Mouse (Mus musculus) naive thymus-derived CD4-positive, alpha-beta T cell, adult 2 months (primary cell): ENCODE results near the gene Vamp3.
"Not testable (repeated sequence)": the region's sequence is repeated elsewhere in the genome, so short reads cannot be mapped to it uniquely, and the experiment has no call there.

ENCODE experiments used
- DNase-seq: peaks from one replicate; pipeline ENCODE4 v3.0.0-alpha.2; 2011; ENCODE audit warnings: low read depth

Vamp3 gene

DNA sequence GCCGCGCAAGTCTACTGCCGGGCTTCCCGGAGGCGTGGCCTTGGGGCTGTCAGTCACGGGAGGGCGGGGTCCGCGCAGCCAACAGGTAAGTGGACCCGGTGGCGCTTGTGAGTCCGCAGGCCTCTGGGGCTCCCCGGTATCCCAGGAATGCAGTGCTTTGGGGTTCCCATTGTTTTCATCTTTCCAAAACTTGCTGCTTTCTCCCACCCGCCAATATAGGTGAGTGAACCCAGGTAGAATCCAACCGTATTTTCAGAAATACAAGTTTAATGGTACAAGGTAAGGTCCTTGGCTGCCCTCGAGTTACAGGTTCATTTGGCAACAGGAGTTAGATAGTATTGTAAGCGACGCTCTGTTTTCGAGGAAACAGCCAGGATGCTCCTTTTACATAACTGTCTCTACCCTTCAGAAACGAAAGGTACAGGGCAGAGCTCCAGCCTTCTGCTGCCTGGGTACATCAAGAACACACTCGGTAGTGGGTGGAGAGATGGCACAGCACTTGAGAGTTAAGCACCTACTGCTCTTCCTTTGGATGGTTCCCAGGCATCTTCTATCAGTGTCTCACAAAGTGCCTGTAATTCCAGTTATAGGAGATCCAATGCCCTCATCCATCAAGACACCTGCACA lies 12.7 kb downstream of the Vamp3 start:
- DNase-seq = no peak

DNA sequence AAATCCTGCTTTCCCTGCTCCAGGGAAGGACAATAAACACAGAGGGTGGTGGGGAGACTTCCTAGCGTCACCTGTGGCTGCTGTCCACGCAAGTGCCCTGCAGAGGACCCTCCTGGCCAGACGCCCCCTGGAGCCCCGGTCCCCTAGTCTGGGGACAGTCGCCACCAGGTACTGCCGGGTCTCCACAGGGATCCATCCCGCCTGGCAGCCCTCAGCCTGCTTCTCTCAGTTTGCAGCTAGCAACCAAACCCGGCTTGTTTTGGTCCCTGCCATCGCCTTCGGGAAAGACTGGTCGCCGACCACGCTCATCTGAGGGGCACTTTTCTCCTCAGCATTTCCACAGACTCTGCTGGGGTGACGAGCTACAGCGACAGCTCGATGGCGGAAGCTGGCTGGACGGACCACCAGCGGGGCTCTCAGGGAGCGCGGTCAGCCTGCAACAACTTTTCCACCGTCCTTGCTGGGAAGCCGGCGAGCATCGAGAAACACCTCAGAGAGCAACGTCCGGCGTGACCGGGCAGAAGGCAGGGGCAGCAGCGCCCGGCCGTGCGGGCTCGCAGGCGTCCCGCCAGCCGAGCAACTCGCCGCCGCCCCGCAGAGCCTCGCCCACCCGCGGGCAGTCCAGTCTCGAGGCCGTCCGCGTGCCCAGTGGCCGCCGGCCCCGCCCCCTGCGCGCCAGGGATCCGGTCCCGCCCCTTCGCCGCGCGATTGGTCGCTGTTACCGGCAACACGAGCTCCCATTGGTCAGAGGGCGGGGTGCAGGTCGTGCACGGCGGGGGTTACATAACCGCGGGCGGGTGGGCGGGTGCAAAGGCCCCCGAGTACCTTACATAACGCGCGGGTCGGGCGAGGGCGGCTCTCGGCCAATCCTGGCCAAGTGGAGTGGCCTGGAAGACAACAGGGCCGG lies 13.5 kb downstream of the Vamp3 start, which contains the start of gene Per3:
Gene Per3 (minus strand): TSS at position 629 of the 907 bp plus-strand sequence.
- DNase-seq = peak; percentile 90

DNA sequence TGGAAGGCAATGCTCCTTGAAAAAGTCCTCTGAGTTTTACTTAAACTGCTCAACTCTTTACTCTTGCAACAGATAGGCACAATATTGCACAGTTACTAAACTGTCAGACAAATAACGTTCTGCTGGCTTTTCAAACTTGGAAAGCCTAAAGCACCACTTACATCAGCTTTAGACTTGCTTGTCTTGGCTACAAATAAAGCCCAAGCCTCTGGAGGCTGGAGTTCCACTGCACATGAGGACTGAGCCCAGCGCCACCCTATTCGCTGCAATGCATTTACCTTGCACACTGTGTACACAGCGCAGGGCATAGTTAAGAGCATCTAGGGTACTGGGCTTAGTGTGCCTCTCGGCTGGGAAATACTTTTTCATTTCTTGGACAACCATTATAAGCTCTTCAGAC lies 14.5 kb downstream of the Vamp3 start:
- DNase-seq = no peak

DNA sequence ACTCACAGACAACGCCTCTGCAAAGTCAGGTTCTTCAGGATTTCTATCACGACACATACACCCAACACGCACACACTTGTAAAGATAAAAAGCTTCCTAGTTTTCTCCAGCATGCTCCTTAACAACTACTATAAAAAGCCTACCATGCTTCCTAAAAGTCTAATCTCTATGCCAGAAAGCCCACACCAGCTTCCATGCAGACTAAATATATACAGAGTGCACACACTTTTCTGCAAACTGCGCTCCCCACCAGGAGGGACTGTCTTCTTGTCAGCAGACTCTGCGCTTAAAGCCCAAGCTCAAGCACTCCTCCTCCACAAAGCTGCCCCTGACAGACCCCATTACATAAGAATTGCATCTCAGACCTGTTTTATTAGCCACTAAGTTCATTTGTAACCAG lies 16.3 kb downstream of the Vamp3 start:
- no peak for DNase-seq

DNA sequence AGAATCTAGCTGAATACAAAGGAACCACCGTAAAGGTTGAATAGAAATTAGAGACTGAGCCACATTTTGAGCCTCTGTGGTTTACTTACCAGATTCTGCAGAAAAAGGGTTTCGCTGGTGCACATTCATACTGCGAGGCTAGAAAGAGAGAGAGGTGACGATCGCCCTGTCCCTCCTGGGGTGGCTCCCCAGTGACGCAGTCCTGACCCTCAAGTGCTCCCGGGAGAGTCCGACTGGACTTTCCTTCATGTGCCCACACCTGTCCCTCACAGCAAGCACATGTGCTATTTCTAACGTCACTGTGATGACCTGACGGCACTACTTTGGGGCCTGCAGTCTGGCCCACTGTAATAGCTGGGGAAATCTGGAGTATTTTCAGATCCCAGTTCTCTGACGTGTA lies 20.0 kb downstream of the Vamp3 start:
- no peak for DNase-seq

DNA sequence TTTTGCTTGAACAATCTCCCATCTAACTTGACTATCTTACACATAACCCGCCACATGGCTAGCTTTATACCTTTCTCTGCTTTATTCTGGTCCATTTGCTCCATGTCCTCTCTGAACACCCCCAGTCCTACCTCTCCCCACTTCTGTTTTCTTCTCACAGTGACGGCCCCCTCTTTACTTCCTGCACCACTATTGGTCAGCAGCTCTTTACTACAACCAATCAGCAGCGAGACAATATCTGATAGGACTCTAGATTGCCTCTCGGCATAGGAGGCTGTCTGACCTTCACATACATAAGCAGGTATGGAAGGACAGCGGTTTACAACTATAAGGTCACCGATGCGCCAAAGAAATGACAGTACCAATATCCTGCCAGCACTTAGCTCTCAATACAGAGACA lies 21.2 kb downstream of the Vamp3 start:
- DNase-seq = no peak

DNA sequence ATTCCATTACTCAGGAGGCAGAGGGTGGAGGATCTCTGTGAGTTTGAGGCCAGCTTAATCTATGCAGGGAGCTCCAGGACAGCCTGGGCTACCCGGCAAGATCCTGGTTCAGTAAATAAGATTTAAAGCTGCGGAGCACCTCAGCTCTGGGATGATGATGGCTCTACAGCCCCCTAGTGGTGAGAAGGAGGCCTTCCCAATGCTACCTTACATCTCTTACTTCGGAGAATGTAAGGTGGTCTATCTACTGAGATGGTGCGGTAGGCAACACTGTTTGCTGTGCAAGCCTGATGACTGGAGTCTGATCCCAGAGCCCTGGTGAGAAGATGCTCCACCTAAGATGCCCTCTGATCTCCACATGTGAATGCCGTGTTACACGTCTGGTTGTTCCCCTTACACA lies 30.8 kb downstream of the Vamp3 start:
- peak; percentile 51 for DNase-seq

DNA sequence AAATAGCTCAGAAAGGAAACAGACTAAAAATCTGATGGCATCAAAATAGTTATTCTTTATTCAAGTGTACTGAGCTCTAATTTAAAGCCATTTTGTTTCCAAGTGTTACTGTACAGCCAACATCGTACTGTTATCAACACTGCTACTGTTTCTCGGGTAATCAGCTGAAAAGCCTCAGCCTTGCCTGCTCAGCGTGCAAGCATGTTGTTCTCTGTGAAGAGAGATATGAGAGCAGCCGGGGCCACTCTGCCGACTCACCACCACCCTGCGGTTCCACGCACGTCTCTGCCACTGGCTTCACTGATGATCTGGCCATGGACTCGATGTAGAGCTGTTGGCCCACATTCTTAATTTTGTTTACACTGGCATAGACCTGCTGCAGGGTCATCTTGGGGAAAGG lies 33.6 kb downstream of the Vamp3 start:
- no peak for DNase-seq

DNA sequence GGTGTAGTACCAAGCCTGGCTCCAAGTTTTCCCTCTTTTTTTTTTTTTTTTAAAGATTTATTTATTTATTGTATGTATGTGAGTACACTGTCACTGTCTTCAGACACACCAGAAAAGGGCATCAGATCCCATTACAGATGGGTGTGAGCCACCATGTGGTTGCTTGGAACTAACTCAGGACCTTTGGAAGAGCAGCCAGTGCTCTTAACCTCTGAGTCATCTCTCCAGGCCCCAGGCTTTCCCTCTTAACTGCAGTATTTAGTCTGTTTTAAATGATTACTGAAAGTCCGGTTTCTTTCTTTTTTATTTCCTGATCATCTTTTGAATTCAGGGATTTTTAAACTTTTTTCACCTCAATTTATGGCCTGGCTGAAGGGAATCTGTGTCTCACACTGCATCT lies 40.4 kb downstream of the Vamp3 start:
- DNase-seq = not testable (repeated sequence)

DNA sequence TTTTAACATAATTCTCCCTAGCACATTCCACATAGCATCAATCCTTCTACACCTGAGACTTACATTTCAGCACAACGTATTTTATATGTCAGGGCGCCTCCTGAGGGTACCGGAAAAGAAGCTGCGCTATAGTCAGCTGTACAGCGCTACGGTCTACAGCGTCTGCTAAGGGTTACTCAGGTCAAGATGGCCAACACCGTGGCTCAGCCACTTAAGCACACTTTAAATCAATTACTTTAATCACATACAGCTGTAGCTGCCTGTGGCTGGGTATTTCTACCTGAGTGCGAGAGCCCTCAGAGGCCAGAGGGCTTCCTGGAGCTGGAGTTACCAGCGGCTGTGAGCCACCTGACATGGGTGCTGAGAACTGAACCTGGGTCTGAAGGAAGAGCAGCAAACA lies 41.8 kb downstream of the Vamp3 start:
- no peak for DNase-seq

DNA sequence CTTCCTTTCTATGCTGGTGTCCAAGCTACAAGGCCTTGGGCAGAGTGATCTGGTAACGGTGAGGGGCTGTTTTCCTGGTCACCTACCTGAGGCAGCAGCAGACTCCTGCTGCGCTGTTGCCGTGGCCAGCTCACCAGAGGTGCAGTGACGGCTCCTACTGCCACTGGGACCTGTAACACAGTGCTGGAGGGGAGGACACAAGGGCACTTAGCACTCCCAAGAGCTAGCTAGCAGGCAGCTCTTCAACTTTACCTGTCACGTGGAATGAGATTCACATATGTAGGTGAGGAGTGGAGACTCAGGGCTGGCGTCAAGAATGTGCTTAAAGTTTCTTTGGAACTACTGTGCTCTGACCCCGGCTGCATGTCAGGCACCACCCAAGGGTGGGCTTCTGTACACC lies 47.4 kb downstream of the Vamp3 start:
- no peak for DNase-seq

DNA sequence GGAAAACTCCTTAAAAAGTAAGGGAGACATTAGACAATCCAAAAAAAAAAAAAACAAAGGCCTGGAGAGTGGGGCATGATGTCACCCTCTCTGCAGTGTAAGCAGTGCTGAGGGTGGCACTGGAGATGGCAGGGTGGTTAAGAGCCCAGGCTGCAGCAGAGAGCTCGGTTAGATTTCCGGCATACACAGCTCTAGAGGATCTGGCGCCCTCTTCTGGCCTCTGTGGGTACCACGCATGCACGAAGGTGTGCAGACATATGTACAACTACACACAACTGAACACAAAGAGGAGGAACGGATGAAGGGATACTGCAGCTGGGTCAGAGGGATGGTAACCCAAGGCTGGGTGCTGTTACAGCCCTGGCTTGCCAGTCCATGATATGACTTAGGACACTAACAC lies 50.8 kb downstream of the Vamp3 start:
- DNase-seq = peak; percentile 50

DNA sequence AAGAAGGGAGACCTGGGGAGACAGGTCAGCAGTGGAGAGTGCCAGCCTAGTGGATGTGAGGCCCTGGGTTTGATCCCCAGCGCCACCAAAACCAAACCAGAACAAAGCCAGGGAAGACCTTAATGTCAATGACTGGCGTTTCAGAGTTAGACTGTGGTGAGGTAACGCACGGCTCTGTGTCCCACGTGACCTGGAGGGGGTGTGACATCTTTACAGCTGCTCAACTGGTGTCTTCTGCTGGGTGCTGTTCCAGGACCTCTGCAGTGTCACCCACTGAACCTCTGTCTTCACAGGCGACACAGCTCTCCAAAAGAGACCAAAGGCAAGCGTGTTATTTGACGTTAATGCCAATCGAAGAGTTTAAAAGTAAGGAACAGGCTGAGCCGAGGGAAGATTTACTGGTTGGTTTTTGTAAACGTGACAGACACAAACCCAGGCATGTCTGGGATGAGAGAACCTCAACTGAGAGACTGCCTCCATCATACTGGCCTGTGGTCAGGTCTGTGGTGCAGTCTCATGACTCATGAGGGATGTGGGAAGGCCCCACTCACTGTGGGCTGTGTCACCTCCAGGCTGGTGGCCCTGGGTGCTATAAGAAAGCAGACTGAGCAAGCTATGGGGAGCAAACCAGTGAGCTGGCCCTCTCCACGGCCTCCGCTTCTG lies 52.0 kb downstream of the Vamp3 start:
- DNase-seq = peak; percentile 9

DNA sequence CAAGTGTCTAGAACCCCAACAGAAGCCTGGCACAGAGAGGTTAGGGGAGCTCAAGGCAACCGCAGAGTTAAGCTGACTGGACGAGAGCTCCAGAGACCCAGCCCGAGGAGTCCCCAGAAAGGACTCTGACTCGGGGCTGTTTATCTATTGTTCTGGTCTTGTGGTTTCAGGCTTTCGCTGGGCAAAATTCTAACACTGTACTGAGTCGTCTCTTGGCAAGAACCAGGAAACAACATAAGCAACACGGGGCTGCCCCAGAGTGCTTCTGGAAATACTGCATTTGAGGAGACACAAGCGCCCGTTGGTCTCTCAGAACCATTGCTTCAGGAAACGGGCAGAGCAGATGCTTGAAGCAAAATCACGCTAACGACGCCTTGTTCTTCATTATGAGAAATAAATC lies 56.4 kb downstream of the Vamp3 start:
- DNase-seq = no peak

DNA sequence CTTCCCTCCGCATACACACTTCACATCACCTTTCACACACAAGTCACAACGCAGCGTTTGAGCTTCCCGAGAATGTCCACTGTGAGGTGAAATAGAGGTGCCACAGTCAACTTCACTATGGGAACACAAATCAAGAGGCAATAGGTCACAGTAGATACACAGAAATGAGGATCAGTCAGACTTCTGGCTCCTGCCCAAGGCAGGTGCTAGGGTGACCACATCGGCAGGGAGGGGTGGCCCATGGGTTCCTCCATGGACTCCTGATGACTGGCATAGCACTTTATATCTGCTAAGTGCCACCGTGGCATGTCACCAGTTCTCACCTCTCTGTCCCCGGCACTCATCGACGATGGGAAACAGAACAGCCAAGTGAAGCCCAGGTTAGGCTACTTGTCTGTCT lies 59.1 kb downstream of the Vamp3 start:
- no peak for DNase-seq
